Mouse (Mus musculus) spleen, adult 2 months (tissue): ENCODE data around the gene Rnase12.

Experiments
- CTCF ChIP-seq: fragments of 200-500 bp; IDR thresholded peaks from 2 replicates; pipeline ENCODE4 v1.5.1; 2011; ENCODE audit warnings: mild to moderate bottlenecking, inconsistent platforms; ENCODE audit not compliant: insufficient read depth, insufficient read length, insufficient replicate concordance; ENCODE audit errors: extremely low read depth
- POLR2A ChIP-seq: fragments of 200-500 bp; IDR thresholded peaks from 2 replicates; pipeline ENCODE4 v1.6.1; 2011; ENCODE audit warnings: low read depth, low read length, inconsistent platforms

GRCm38 (mm10) chr14:51088166-51088969 is 30.9 kb upstream of the Rnase12 start:
- no peak for TF ChIP-seq POLR2A
- TF ChIP-seq CTCF = no peak
